Mouse (Mus musculus) limb, embryonic 10.5 days (tissue): ENCODE data around the gene Adamtsl2. TPM values are rescaled to one million over a fixed set of nuclear protein-coding genes. Genes with fewer than 3 reads are reported as not detected.

Experiments
- DNase-seq: peaks from one replicate; pipeline ENCODE4 v3.0.0-alpha.2; 2017; ENCODE audit warnings: low spot score
- H3K27ac ChIP-seq: fragments of 300-500 bp; sonication (generic); 2 replicates; pipeline ENCODE4 v1.5.1; 2016; ENCODE audit warnings: mild to moderate bottlenecking
- H3K27me3 ChIP-seq: fragments of 300-500 bp; sonication (generic); 2 replicates; pipeline ENCODE4 v1.6.1; 2016; ENCODE audit warnings: low read depth, mild to moderate bottlenecking; ENCODE audit not compliant: poor library complexity, severe bottlenecking
- H3K36me3 ChIP-seq: fragments of 300-500 bp; sonication (generic); 2 replicates; pipeline ENCODE4 v1.6.1; 2016; ENCODE audit warnings: mild to moderate bottlenecking, moderate library complexity
- H3K4me1 ChIP-seq: fragments of 300-500 bp; sonication (generic); 2 replicates; pipeline ENCODE4 v1.6.1; 2016
- H3K4me3 ChIP-seq: fragments of 300-500 bp; sonication (generic); 2 replicates; pipeline ENCODE4 v1.5.1; 2016; ENCODE audit warnings: mild to moderate bottlenecking, moderate library complexity
- H3K9me3 ChIP-seq: fragments of 300-500 bp; sonication (generic); replicated peaks from 2 replicates; pipeline ENCODE4 v1.6.1; 2016; ENCODE audit warnings: mild to moderate bottlenecking
- WGBS: fragments of 180-500 bp; shearing (Covaris S2); methylation state at CpG from one replicate; pipeline ENCODE4 v1.1.7; 2016; 5-methylcytosine and 5-hydroxymethylcytosine counted together
- polyA plus RNA-seq: library from polyadenylated mRNA; unstranded; fragments of >200 nt; fragmentation: Nextera tagmentation; extraction: Ambion mirVana; gene quantifications from 2 replicates; pipeline ENCODE4 v1.2.1, GENCODE M21; 2016

The Adamtsl2 gene
- polyA plus RNA-seq, 1 experiment from 2014 or later, result 9.1 TPM

DNA sequence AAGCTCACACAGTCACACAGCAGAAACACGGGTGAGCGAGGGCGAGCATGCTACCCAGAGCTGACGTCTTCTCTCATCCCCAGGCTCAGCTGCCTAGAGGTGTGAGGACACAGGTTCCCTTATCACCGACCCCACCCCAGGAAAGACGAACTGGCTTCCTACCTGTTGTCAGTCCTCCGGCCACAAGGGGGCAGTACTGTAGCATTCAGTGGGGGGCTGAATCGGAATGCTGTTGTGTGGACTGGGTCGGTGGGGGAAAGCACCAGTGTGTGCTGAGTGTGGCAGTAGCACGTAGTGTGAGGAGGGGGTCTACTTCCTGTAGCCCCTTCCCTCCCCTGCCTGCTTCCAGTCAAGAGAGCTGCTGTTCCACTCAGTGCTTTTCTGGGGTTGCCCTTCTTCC is 46.8 kb downstream of the Adamtsl2 start:
- Histone ChIP-seq H3K27ac (peak overlapping the region; percentile 58), H3K9me3 (no peaks in the 10 kb centered on the region), H3K4me1 (peaks cover 47% of the 10 kb centered on the region), H3K36me3 (no peaks in the 10 kb centered on the region), H3K27me3 (peaks cover 6% of the 10 kb centered on the region; the same call in 1 of the 2 replicates), H3K4me3 (no peak overlapping the region)
- 42% methylated on average over 10 of the region's 10 CpGs for WGBS
- DNase-seq, result peak; percentile 80

DNA sequence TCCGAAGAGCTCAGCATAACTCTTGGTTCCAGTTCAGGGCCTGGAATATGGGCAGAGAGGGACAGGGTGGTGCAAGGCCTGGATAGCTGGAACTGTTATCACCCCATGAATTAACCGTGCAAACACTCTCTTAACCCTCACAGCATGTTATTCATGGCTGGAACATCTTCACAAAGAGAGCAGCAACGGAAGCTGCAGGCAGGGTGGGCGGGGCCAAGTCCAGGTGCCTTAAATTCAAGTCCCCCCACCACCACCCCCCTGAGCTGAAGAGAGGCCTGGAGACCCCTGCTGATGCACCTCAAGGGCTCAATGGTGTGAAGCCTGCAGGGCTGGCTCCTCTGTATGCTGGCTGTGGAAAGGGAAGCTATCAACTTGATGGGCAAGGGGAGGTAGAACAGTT is 47.3 kb downstream of the Adamtsl2 start:
- DNase-seq, result no peak
- Histone ChIP-seq H3K4me3 (no peak overlapping the region), H3K36me3 (no peaks in the 10 kb centered on the region), H3K9me3 (no peaks in the 10 kb centered on the region), H3K27ac (peak overlapping the region; percentile 58), H3K4me1 (peaks cover 42% of the 10 kb centered on the region), H3K27me3 (peaks cover 6% of the 10 kb centered on the region; the same call in 1 of the 2 replicates)
- WGBS, result 59% methylated on average over 4 of the region's 4 CpGs

DNA sequence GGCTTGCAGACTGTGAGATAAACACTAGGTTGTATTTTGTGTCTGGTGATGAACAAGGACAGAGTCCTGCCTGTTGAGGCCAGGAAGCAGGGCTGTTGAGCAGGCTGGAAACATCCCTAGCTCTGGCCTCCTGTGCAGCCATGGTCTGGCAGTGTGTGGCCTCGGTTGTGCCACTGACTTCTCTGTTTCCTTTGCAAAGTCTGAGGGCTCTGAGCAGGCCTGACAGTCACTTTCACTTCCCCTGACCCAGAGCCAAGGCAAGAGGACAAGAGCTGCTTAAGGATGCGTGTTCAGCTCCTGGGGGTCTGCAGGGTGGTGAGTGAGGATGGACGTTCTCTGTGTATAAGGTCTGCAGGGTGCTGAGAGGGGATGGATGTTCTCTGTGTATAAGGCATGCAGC is 49.8 kb downstream of the Adamtsl2 start:
- DNase-seq, result no peak
- H3K9me3 ChIP-seq, result no peaks in the 10 kb centered on the region
- 69% methylated on average over 3 of the region's 3 CpGs for WGBS
- no peak overlapping the region for H3K4me3 ChIP-seq
- peak overlapping the region; percentile 47; the same call in 1 of the 2 replicates for H3K27ac ChIP-seq
- H3K4me1 ChIP-seq, result peaks cover 17% of the 10 kb centered on the region
- H3K36me3 ChIP-seq, result no peaks in the 10 kb centered on the region
- H3K27me3 ChIP-seq, result peaks cover 6% of the 10 kb centered on the region; the same call in 1 of the 2 replicates

- Histone ChIP-seq H3K36me3 (no peaks in the 10 kb centered on the region), H3K27me3 (peaks cover 40% of the 10 kb centered on the region)
- WGBS, result 89% methylated on average over 5 of the region's 5 CpGs
Measured at GRCm38 (mm10) chr2:27135935-27136334, 56.8 kb downstream of the Adamtsl2 start.

GRCm38 (mm10) chr2:27136336-27136735 is 57.2 kb downstream of the Adamtsl2 start:
- WGBS, result 80% methylated on average over 3 of the region's 3 CpGs

More at GRCm38 (mm10) chr2:27135935-27136334, 56.8 kb downstream of the Adamtsl2 start:
- Histone ChIP-seq H3K27ac (no peak overlapping the region), H3K4me1 (0 out of 2 replicates have a peak, but pooled peaks cover 2% of the 10 kb centered on the region), H3K9me3 (no peaks in the 10 kb centered on the region), H3K4me3 (no peak overlapping the region)
- no peak for DNase-seq

DNA sequence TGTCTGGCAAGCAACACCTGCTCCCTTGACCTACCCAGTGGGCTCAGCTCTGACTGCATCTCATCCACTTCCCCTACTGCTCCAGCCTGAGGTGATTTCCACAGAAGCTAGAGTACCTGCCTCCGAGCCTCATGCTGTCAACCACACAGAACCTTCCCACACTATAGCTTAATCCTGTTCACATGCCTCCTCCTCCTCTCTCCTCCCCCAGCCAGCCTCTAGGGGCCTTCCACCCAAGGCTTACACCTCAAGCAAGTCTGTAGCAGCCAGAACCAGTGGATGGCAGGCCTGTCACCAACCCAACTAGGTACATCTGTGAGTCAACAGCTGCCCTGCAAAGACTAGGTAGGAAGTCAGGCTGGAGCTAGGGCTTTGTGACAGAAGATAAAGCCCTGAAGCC is 57.6 kb downstream of the Adamtsl2 start:
- Histone ChIP-seq H3K27ac (no peak overlapping the region), H3K9me3 (no peaks in the 10 kb centered on the region), H3K27me3 (peaks cover 48% of the 10 kb centered on the region), H3K4me3 (no peak overlapping the region), H3K36me3 (no peaks in the 10 kb centered on the region), H3K4me1 (peaks cover 4% of the 10 kb centered on the region)
- no peak for DNase-seq
- WGBS, result 90% methylated on average over 1 of the region's 1 CpGs

More at GRCm38 (mm10) chr2:27136336-27136735, 57.2 kb downstream of the Adamtsl2 start:
- no peak overlapping the region for H3K4me3 ChIP-seq
- H3K4me1 ChIP-seq, result 0 out of 2 replicates have a peak, but pooled peaks cover 2% of the 10 kb centered on the region
- H3K36me3 ChIP-seq, result no peaks in the 10 kb centered on the region
- peaks cover 44% of the 10 kb centered on the region for H3K27me3 ChIP-seq
- DNase-seq, result no peak
- no peaks in the 10 kb centered on the region for H3K9me3 ChIP-seq
- H3K27ac ChIP-seq, result no peak overlapping the region

GRCm38 (mm10) chr2:27138356-27138755 is 59.2 kb downstream of the Adamtsl2 start:
- H3K4me3 ChIP-seq, result no peak overlapping the region
- H3K4me1 ChIP-seq, result peaks cover 14% of the 10 kb centered on the region
- H3K36me3 ChIP-seq, result no peaks in the 10 kb centered on the region
- WGBS, result 72% methylated on average over 4 of the region's 4 CpGs
- H3K27me3 ChIP-seq, result peaks cover 64% of the 10 kb centered on the region
- DNase-seq, result no peak
- no peaks in the 10 kb centered on the region for H3K9me3 ChIP-seq
- H3K27ac ChIP-seq, result no peak overlapping the region

DNA sequence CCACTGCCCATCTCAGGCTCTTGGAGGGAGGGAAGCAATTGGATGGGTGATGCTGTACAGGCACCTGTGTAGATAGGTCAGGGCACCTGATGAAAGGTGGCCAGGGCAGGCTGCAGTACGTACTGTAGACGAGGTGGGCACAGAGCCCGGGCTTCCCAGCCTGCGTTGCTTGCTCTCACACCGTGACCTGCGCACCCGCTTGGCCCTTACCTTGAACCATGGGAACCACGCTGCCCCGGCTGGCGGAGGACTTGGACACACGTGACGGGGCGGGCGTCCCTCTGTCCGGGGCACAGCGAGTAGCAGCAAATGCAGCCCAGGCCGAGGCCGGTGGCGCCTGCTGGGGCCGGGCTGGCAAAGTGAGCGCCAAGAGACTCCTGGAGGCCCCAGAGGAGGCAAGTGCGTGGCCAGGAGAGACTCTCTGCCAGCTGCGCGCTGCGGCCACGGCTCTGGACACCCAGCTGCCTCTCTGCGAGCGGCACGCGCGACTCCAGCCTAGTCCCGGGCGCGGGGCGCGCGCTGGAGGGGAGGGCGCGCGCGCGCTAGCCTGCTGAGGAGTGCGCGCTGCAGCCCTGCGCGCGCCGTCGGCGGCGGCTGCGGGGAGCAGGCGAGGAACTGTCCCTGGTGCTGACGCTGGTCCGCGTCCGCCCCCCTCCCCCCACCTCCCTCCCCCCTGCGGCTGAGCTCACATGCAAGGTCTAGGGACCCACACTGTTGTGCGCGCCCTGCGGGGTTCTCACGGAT is 62.9 kb downstream of the Adamtsl2 start, which contains the start of gene Fam163b:
Gene Fam163b (minus strand): TSS at position 542 of the 744 bp plus-strand sequence.
- under 1% methylated on average over 61 of the region's 62 CpGs for WGBS
- no peaks in the 10 kb centered on the region for H3K36me3 ChIP-seq
- H3K9me3 ChIP-seq, result no peaks in the 10 kb centered on the region
- peak within 1 kb of the TSS; percentile 73 for H3K27ac ChIP-seq
- peak within 1 kb of the TSS; percentile 60 for H3K4me3 ChIP-seq
- H3K4me1 ChIP-seq, result peaks cover 12% of the 10 kb centered on the region
- H3K27me3 ChIP-seq, result peaks cover 60% of the 10 kb centered on the region
- peak; percentile 85 for DNase-seq

DNA sequence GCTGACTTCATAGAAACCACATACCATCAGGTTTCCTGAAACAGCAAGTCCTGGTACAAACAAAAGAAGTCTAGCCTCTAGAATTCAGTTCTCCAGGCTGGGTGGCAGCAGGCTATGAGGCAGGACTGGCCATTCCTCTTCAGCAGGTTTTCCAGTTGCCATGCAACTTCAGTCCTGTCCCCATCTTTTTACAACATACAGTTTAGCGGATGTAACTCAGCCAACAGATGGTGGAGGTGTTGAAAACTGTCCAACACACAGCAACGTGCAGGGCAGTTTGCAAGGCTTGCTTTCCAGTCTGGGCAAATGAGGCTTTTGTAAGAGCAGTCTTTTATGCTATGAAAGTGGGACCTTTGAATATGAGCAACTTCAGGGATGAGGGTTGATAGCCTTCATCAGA is 65.8 kb downstream of the Adamtsl2 start:
- Histone ChIP-seq H3K36me3 (no peaks in the 10 kb centered on the region), H3K4me1 (peaks cover 30% of the 10 kb centered on the region), H3K4me3 (no peak overlapping the region), H3K9me3 (no peaks in the 10 kb centered on the region), H3K27me3 (peaks cover 39% of the 10 kb centered on the region), H3K27ac (no peak overlapping the region)
- 79% methylated on average over 2 of the region's 2 CpGs for WGBS
- DNase-seq, result no peak

- peaks cover 28% of the 10 kb centered on the region for H3K4me1 ChIP-seq
- DNase-seq, result no peak
- no peaks in the 10 kb centered on the region for H3K9me3 ChIP-seq
- H3K36me3 ChIP-seq, result no peaks in the 10 kb centered on the region
- H3K27me3 ChIP-seq, result peaks cover 20% of the 10 kb centered on the region
- H3K4me3 ChIP-seq, result no peak overlapping the region
- no peak overlapping the region for H3K27ac ChIP-seq
- WGBS, result 71% methylated on average over 6 of the region's 6 CpGs
Measured at GRCm38 (mm10) chr2:27146840-27147239, 67.7 kb downstream of the Adamtsl2 start.

GRCm38 (mm10) chr2:27149457-27149856 is 70.3 kb downstream of the Adamtsl2 start:
- no peaks in the 10 kb centered on the region for H3K27me3 ChIP-seq
- 7% methylated on average over 2 of the region's 2 CpGs for WGBS
- peaks cover 18% of the 10 kb centered on the region for H3K4me1 ChIP-seq
- H3K27ac ChIP-seq, result peak overlapping the region; percentile 16; the same call in 1 of the 2 replicates
- no peak for DNase-seq
- no peaks in the 10 kb centered on the region for H3K9me3 ChIP-seq
- H3K36me3 ChIP-seq, result no peaks in the 10 kb centered on the region
- no peak overlapping the region for H3K4me3 ChIP-seq

GRCm38 (mm10) chr2:27154466-27155185 is 75.4 kb downstream of the Adamtsl2 start:
- H3K4me1 ChIP-seq, result peaks cover 17% of the 10 kb centered on the region
- H3K27me3 ChIP-seq, result no peaks in the 10 kb centered on the region
- DNase-seq, result no peak
- H3K4me3 ChIP-seq, result no peak overlapping the region
- WGBS, result 91% methylated on average over 10 of the region's 10 CpGs
- H3K27ac ChIP-seq, result no peak overlapping the region
- no peaks in the 10 kb centered on the region for H3K36me3 ChIP-seq
- no peaks in the 10 kb centered on the region for H3K9me3 ChIP-seq

GRCm38 (mm10) chr2:27156596-27156995 is 77.4 kb downstream of the Adamtsl2 start:
- no peak for DNase-seq
- peaks cover 23% of the 10 kb centered on the region for H3K4me1 ChIP-seq
- H3K27ac ChIP-seq, result no peak overlapping the region
- H3K36me3 ChIP-seq, result no peaks in the 10 kb centered on the region
- no peaks in the 10 kb centered on the region for H3K9me3 ChIP-seq
- 84% methylated on average over 6 of the region's 6 CpGs for WGBS
- no peak overlapping the region for H3K4me3 ChIP-seq
- no peaks in the 10 kb centered on the region for H3K27me3 ChIP-seq
